Mouse (Mus musculus): ENCODE measurements around the gene Higd2a. TPM values are rescaled to one million over a fixed set of nuclear protein-coding genes. Genes with fewer than 3 reads are reported as not detected.

The Higd2a gene
- total RNA-seq (2023) = 10 to 100 TPM; 62.8 to 71.2 TPM

DNA sequence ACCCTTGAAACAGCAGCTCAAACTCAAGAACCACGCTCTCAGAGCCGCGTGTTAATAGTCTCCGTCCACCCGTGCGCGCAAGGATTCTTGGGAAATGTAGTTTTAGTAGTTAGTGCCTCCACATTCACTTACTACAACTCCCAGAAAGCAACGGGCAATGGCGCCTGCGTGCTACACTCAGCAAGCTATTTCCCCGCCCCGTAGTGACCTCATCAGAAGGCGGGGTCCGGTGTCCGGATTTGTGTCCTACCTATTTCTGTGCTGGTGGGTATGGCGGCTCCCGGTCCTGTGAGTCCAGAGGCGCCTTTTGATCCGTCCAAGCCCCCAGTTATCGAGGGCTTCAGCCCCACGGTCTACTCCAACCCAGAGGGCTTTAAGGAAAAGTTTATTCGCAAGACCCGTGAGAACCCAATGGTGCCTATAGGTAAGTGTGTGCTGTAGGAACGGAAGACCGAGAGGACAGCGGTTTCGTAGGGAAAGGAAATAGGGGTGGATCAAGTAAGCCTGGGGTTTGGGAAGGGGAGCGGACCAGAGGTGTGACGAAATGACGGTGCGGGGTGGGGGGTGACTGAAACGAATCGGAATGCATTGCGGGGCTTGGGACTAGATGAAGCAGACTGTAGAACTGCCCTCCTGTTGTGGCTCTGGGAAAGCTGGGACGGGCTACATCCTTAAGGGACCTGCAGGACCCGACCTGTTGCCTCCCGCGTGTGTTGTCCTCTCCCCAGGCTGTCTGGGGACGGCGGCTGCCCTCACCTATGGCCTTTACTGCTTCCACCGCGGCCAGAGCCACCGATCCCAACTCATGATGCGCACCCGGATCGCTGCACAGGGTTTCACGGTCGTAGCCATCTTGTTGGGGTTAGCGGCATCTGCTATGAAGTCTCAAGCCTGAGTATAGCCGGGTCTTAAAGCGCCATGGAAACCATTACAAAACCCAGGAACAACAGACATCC is at the start of gene Higd2a, which contains the start of gene Nop16:
Gene Higd2a (plus strand): TSS at position 212 of the 956 bp plus-strand sequence.
Gene Nop16 (minus strand): TSS at position 95 of the 956 bp plus-strand sequence.

DNA sequence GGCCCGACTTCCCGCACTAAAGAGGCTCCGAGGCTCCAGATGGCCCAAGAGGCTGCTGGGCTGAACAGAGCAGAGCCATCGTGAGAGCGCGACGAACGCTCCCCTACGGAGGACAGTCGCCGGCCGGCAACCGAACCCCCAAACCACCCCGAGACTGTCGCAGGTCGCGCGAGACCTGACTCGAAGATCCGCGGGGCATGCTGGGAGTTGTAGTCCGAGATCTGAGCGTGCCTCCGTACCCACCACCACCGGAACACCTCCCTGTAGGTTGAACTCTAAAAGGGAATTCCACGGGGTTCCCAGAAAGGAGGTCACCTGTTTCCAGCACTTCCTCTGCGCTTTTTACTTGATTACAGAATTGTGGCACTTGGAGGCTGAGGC is 24.8 kb upstream of the Higd2a start, which contains the start of gene 4833439L19Rik:
Gene 4833439L19Rik (minus strand): TSS at position 235 of the 381 bp plus-strand sequence.

GRCm38 (mm10) chr13:54574854-54575481 is 15.0 kb upstream of the Higd2a start, which contains the start of gene Arl10:
Gene Arl10, plus strand, starts transcription at chr13:54575015.

GRCm38 (mm10) chr13:54610972-54611754 is 21.2 kb downstream of the Higd2a start, which contains the start of gene Cltb:
Gene Cltb, minus strand, starts transcription at chr13:54611344.

DNA sequence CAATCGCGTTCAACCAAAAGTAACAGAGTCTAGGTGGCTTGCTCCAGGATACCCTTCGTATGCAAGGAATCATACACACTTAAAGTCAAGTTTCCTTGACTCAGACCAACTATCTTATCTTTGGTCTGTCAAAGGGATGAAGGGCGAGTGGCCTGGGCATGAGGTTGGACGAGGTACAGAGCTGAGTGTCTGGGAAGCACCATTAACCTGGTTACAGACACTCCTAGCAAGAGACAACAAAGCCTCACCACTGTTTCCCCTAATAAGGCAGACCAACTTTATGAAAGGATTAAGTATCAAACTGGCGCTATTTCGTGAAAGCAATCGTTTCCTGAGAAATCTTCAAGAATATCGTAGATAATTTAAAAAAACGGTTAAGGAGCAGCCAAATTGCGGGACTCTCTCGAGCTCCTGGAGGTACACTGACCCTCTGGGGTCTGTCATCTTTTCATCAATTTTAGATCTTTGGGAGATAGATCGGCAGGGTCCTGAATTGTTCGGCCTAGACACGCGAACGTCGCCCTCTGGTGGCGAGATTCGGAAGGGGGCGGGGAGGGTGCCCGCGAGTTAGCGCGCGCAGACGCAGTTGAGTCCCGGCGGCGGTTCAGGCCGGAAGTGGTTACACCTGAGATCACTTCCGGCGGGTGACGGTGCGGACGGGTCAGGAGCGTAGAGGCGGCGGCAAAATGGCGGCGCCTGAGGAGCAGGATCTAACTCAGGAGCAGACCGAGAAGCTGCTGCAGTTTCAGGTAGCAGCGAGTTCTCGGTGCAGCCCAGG is 31.3 kb downstream of the Higd2a start, which contains the start of gene Faf2:
Gene Faf2 (plus strand): TSS at position 630 of the 778 bp plus-strand sequence.

Other genes with a start within 250 kb of the Higd2a start
- gene Cplx2, start 218.9 kb upstream of the Higd2a start, total RNA-seq (2023) = 1 to 10 TPM in 1 of 2 experiments, under 1 TPM in 1; 0.73 to 1.2 TPM
- 10 to 100 TPM; 17.6 to 20.1 TPM for gene Thoc3, start 121.4 kb upstream of the Higd2a start, total RNA-seq (2023)
- gene Simc1, start 86.4 kb upstream of the Higd2a start, total RNA-seq (2023) = 1 to 10 TPM; 5.0 to 6.7 TPM
- gene 4833439L19Rik, start 24.8 kb upstream of the Higd2a start, total RNA-seq (2023) = 10 to 100 TPM; 35.0 to 37.0 TPM
- 1 to 10 TPM; 6.4 to 8.8 TPM for gene Arl10, start 15.2 kb upstream of the Higd2a start, total RNA-seq (2023)
- gene Nop16, start 117 bp upstream of the Higd2a start, total RNA-seq (2023) = 10 to 100 TPM in 1 of 2 experiments, 1 to 10 TPM in 1; 8.7 to 10.0 TPM
- gene Cltb, start 21.1 kb downstream of the Higd2a start, total RNA-seq (2023) = 1 to 10 TPM; 6.0 to 7.0 TPM
- gene Faf2, start 31.6 kb downstream of the Higd2a start, total RNA-seq (2023) = 10 to 100 TPM; 27.8 to 33.2 TPM
- 100 to 1,000 TPM; 133 to 134 TPM for gene Rnf44, start 103.7 kb downstream of the Higd2a start, total RNA-seq (2023)
- not detected for gene Cdhr2, start 111.3 kb downstream of the Higd2a start, total RNA-seq (2023)
- gene Gprin1, start 159.7 kb downstream of the Higd2a start, total RNA-seq (2023) = not detected
- gene Sncb, start 176.4 kb downstream of the Higd2a start, total RNA-seq (2023) = not detected
- not detected for gene Eif4e1b, start 193.8 kb downstream of the Higd2a start, total RNA-seq (2023)
- gene Tspan17, start 199.2 kb downstream of the Higd2a start, total RNA-seq (2023) = 10 to 100 TPM in 1 of 2 experiments, 1 to 10 TPM in 1; 4.4 to 13.8 TPM